ENCODE assay signal across 17 mouse cellular contexts in genomic region chr17:70473871-70474270, GRCm38 (mm10).
"Had no signal": no experiment of that assay in that cellular context is flagged by ENCODE, and none has a peak within 500 bp of the region (broad histone marks: within the 10 kb centered on the region; RNA-seq: fewer than 3 reads in every experiment).

No protein-coding gene starts in this region.

- H3K4me3 ChIP-seq: megakaryocyte, embryonic 14.5 days; midbrain, embryonic 13.5 days; midbrain, embryonic 15.5 days; neural tube, embryonic 12.5 days had no signal

- DNase-seq: lung, adult 18-20 months; lung, embryonic 14.5 days; lung, postnatal 10 days; lung, postnatal 4 days; retina, postnatal 1 day; right cerebral cortex, adult 18-20 months; right cerebral cortex, postnatal 25 days; right cerebral cortex, postnatal 4 days; spleen, adult 18-20 months; thymus, adult 18-20 months; thymus, postnatal 14 days; thymus, postnatal 36 days had no signal

- H3K4me2 ChIP-seq: lung, embryonic 14.5 days; midbrain, embryonic 11.5 days; midbrain, embryonic 13.5 days; midbrain, embryonic 15.5 days; neural tube, embryonic 12.5 days had no signal

- H3K9ac ChIP-seq: lung, embryonic 14.5 days; midbrain, embryonic 13.5 days; midbrain, embryonic 15.5 days; neural tube, embryonic 12.5 days had no signal

- H3K27me3 ChIP-seq: megakaryocyte, embryonic 14.5 days; midbrain, embryonic 13.5 days; midbrain, embryonic 15.5 days; neural tube, embryonic 12.5 days had no signal

- H3K4me1 ChIP-seq: megakaryocyte, embryonic 14.5 days; midbrain, embryonic 13.5 days; midbrain, embryonic 15.5 days; neural tube, embryonic 12.5 days had no signal

- H3K9me3 ChIP-seq: midbrain, embryonic 13.5 days; midbrain, embryonic 15.5 days; neural tube, embryonic 12.5 days had no signal

- ATAC-seq: midbrain, embryonic 13.5 days; midbrain, embryonic 15.5 days had no signal

- H3K27ac ChIP-seq: midbrain, embryonic 13.5 days; midbrain, embryonic 15.5 days; neural tube, embryonic 12.5 days had no signal

- H3K36me3 ChIP-seq: midbrain, embryonic 13.5 days; midbrain, embryonic 15.5 days; neural tube, embryonic 12.5 days had no signal
